Mouse (Mus musculus) testis, adult 2 months (tissue): ENCODE data around the gene Magi2.

ENCODE experiments used
- CTCF ChIP-seq: fragments of 200-500 bp; IDR thresholded peaks from 2 replicates; pipeline ENCODE4 v1.5.1; 2012; ENCODE audit warnings: low read depth, mild to moderate bottlenecking, inconsistent platforms, low read length, moderate library complexity; ENCODE audit not compliant: control insufficient read depth, insufficient read depth, insufficient replicate concordance
- POLR2A ChIP-seq: fragments of 200-500 bp; IDR thresholded peaks from 2 replicates; pipeline ENCODE4 v1.6.1; 2012; ENCODE audit warnings: low read depth, mild to moderate bottlenecking, inconsistent platforms, low read length, moderate library complexity; ENCODE audit not compliant: control insufficient read depth

DNA sequence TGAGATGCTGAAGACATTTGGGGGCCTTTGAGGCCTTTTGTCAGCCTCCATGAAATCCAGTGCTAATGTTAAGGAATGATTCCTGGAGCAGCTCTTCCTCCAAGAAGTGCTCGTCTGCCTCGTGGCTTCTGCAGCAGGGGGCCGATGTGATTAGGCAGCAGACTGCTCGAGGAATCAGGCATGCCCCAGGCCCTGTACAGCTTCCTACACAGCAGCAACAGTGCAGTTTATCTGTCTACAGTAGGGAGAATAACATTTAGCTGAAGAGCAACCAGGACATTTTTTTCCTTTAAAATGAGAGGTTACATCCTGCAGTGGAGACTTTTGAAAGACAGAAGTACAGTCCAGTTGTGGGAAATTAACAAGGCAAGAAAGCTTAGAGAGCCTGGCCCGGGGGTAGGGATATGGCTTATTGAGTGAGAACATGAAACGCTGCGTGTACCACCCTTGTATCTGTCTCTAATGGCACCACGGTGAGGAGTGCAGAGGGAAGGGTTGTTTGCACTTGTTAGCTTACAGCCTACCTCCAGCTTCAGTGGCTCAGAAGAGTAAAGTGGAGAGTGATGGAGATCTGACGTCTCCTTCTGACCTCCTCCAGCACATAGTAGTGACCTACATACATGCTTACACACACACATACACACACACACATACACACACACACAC, 1205.4 kb downstream of the Magi2 start:
- TF ChIP-seq CTCF = no peak
- TF ChIP-seq POLR2A = no peak
